Mouse (Mus musculus) heart, postnatal 36 days (tissue): ENCODE measurements at regions not wholly inside any gene's neighbourhood (a gene's known extent, or its start where the extent isn't known, plus 50 kb on each side); places are given as distances from the start of the nearest gene placed in this dataset.

Experiments used
- DNase-seq, 2 experiments: peaks; one replicate each; pipeline ENCODE4 v3.0.0; 2021 to 2022
- intact Hi-C: fragments of 180-260 bp; cut with DNase I; formaldehyde crosslinking; loops from one replicate; pipeline ENCODE4 v1.15.1; 2025

DNA sequence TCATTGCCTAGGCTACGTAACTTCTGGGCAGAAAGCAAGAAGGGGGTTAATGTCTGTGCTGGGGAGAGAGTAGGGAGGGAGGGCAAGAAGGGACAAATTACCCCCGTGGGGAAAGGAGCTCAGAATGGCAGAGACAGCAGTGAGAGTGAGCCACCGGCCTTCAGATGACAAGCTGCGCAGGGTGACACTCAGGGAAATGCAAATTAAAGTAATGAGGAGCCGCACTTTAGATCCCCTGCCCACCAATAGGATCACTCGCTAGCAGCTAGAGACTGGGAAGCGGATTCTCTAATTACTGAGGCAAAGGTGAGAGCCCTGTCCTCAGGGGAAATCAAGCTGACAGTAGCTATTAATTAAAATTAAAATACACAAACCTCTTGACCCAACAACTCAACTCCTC, 202.5 kb downstream of the Arhgef10l start:
- DNase-seq, result no peak
- intact Hi-C loops, result no loop called here

DNA sequence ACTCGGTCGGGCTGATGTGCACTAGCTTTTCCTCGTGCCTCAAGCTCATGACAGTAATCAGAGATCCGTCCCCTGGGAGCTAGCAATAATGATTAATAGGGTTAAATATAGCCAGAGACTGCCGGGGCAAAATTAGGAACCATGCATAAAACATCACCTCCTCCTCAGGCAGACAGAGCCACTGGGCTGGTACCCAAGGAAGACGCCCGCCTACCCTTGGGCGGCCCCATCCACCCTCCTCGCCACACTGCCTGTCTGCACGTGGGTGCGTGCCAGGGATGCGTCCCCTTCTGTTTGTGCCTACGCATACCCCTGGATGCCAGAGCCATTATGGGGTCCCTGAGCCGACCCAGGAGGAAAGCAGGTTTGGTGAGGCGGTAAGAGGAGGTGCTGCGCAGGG, 204.5 kb downstream of the Arhgef10l start:
- intact Hi-C loops, result no loop called here
- no peak for DNase-seq

DNA sequence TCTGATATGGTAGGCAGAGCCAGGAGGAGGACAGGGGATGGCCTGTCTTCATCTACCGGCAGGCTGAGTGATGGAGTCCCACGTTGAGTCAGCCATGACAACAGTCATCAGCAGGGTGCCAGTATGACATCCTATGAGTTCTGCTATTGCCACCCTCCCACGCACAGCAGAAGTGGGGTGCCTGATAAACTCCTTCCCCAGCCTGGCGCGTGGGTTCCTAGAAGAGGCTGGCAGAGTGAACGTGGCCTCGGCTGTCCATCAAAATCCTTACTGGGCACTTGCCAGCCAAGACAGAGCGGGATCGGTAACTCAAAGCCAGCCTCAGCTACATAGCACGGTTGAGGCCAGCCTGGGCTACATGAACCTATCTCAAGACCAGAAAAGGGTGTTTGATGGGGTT, 202.5 kb upstream of the Igsf21 start:
- no peak for DNase-seq
- intact Hi-C loops, result no loop called here

DNA sequence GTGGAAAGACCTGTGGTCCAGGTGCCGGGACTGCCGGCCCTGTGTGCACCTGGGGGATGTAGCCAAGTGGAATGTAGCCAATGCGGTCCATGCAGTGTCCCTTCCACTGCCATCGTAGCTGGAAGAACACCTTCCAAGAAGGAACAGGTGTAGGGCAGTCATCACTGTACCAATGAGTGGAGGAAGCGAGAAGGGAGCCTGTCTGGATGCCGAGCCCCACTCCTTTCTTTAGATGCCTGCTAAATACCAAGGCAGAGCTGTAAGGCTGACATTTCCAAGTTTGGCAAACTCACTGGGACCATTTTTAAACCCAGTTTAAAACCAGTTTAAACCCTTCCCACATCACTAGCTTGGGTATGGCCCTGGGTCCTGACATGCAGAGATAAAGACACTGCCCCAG, 199.9 kb upstream of the Igsf21 start:
- intact Hi-C loops, result no loop called here
- DNase-seq, result no peak

DNA sequence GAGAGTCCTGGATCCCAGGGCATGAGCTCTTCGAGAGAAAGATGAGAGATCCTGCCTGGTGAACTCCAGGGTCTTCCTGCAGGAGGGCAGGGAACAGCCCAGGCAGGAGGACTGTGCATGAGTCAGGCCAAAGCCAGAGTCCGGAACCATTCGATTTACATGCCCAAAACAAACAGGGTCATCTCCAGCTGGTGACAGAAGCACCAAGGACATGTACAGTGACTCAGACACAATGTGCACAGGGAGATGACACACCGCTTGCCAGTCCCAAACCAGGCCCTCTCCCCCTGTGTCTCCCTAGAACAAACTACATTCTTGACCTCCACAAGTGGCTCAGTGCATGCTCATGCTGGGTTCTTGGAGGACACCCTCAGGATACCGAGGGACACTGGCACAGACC, 199.3 kb upstream of the Igsf21 start:
- DNase-seq, result no peak
- intact Hi-C loops, result no loop called here

DNA sequence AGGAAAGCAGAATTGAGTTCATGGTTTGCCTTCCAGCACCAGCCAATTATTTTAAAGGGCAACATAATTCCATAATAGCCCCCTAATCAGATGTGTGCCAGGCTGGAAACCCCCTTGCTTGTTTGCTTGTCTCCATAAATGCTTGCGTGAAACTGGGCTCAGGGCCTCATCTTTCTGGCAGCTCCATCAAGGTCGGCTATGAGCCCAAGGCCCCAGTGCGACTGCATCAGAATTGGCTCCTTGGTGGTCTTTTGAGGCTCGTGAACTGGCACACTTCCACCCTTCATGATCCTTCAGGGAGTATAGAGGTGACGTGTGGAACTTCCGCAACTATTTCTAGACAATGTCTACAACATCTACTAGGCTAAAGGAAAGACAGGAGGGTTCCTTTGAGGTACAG, 196.6 kb upstream of the Igsf21 start:
- intact Hi-C loops, result no loop called here
- DNase-seq, result no peak

DNA sequence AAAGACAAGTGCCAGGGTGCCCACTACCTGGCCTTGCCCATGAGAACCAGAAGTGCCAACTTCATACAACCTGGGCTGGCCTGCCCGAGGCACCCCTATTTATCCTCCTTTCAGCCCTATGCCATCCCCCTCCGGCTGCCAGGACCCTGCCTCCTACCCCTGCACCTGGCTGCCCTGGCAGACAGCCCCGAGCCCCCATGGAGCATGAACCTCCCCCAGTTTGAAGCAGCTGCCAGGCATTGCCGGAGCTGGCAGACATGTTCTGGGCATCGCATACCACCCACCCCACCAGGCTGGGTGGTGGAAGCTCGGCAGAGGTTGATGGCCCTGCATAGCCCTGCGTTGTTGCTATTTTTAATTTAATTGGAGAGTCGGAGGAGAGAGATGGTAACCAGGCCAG, 195.2 kb upstream of the Igsf21 start:
- intact Hi-C loops, result no loop called here

DNA sequence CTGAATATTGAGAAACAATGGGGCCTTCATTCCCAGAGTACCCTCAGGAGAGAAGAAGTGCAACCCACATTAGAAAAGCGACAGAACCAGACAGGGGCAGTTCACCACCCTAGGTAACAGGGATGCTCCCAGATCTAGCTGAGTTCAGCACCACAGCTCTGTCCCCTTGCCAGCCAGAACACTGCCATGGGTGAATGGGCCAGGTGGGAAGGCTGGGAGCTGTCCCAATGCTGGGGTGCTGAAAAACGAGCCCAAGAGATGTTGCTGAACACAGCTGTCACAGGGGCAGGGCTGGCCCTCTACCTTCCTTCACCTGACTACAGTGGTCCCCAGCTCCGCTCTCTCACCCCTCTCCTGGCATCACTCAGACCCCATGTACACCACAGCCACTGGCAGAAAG, 193.3 kb upstream of the Igsf21 start:
- intact Hi-C loops, result no loop called here
- peak; percentile 4 to 35 for DNase-seq

More for the DNA sequence above, 195.2 kb upstream of the Igsf21 start:
- no peak for DNase-seq

DNA sequence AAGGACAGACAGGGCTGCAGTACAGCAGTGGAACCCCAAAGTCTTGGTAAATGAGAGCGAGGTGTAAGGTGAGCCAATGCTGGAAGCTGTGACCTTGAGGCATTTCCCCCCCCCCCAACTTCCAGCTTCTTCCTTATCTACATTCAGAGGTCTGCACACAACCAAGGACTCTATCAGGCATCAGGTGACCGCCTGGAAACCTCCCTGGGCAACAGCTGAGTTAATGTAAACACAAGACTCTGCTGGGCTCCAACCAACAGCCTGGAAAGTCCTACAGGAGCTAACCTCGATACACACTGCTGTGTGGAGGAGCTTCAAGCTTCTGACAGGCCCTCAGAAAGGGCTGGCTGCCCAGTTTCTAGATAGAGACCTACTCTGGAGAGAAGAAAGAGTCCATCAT, 189.4 kb upstream of the Igsf21 start:
- DNase-seq, result no peak
- intact Hi-C loops, result no loop called here

DNA sequence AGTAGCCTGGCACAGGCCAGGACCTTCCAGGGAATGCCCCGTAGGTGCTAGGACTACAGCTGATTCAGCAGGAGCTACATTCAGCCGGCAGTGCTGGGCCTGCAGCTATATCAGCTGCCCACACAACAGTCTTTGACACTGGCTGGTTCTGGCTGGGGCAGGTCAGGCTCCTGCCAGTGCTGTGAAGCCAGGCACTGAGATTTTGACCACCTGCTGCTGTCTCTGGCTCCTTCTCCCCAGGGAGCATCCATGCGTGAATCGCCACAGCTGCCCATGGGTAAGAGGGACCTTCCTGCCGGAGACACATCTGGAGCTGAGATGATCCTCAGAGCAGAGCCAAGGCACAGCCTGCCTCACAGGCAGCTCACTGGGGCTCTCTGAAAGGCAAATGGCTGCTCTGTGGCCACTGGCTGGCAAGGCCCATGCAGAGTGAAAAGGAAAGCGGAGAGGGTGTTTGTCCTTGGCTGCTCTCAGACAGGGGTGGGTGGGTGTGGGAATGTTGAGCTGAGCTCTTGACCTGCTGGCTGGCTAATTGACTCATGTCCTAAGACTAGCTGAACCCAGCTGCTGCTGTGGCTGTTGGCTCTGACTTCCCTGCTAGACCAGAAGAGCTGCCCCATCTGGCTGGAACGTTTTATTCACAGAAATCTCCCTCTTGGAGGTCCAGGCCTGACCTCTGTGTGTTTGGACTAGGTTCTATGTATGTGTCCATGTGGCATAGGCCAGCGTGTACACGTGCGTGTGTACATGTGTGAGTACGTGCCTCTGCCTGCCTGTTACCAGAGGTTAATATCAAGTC, 187.4 kb upstream of the Igsf21 start:
- intact Hi-C loops, result no loop called here
- DNase-seq, result peak; percentile 13 to 44

DNA sequence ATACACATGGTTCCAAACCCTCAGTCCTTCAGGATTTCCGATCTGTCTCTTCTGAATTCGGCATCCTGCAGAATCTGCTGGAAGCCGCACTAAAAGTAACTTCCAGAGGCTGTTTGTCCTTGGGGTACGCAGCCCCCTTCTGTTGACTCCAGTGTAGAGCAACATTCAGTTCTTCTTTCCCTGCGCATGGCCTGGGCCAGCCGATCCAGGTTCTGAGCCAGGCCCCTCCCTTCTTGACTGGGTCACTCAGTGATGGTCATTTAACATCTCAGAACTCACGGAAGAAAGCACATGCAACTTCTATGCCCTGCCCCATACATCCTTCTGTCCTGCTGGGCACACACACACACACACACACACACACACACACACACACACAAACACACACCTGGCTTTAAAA, 185.5 kb upstream of the Igsf21 start:
- intact Hi-C loops, result no loop called here
- DNase-seq, result peak; percentile 14 to 16

DNA sequence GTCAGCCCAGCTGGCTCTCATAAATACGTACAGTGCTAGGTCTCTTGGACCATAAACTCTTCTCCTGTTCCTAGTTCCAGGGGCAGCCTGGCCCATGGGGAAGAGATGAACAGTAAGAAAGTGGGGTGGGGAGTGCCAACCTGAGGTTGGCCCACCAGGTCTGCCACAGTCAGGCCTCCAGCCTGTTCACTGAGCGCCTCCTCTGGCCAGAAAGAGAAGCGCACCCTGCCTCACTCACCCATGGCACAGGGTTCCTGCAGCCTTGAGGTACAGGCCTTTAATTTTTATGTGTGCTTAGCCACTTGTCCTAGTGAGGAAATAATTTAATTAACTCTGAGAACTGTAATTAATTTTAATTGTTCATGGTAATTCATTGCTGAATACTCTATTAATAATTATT, 180.5 kb upstream of the Igsf21 start:
- DNase-seq, result no peak
- intact Hi-C loops, result no loop called here

DNA sequence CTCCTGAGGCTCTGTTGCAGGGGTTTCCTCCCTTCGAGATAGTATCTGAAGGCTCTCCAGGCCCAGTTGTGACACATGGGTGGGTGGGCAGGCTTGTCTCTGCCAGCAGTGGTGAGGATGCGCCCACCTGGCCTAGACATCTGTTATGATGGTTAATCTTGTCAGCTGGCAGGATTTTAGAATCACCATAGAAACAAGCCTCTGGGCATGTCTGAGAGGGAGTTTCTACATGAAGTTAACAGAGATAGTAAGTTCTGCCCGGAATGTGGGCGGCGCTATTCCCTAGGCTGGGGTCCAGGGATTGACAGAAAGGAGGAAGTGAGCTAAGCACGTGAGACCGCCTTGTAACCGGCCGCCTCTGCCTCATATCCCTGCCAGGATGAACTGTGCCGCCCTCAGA, 177.2 kb upstream of the Igsf21 start:
- intact Hi-C loops, result no loop called here
- DNase-seq, result no peak

DNA sequence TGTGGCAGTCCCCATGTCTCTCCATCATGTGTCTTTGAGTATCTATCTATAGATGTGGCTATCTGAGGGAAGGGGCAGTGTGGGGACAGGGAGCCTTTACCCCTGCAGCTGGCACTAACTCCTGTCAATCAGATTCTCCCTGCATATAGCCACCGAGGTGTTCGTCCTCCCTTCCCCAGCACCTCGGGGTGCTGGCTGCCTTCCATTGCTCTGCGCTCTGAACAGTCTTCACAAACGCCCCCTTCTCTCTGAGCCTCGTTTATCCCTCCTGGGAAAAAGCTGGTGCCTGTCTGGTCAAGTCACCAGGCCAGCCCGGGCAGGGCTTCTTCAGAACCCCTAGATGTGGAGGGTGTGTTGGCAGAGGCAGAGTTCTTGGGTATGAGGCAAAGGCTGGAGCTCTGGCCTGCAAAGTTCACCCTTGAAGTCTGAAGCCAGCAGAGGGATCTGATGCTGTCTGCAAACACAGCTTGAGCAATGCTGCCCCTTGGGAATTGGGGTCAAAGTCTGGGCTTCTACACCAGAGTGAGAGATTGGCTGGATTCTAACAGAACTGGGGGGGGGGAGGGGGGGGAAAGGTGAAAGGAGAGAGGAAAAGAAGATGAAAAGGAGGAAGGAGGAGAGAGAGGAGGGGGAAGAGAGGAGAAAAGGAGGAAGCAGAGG, 175.5 kb upstream of the Igsf21 start:
- intact Hi-C loops, result no loop called here
- DNase-seq, result peak; percentile 18 to 57

DNA sequence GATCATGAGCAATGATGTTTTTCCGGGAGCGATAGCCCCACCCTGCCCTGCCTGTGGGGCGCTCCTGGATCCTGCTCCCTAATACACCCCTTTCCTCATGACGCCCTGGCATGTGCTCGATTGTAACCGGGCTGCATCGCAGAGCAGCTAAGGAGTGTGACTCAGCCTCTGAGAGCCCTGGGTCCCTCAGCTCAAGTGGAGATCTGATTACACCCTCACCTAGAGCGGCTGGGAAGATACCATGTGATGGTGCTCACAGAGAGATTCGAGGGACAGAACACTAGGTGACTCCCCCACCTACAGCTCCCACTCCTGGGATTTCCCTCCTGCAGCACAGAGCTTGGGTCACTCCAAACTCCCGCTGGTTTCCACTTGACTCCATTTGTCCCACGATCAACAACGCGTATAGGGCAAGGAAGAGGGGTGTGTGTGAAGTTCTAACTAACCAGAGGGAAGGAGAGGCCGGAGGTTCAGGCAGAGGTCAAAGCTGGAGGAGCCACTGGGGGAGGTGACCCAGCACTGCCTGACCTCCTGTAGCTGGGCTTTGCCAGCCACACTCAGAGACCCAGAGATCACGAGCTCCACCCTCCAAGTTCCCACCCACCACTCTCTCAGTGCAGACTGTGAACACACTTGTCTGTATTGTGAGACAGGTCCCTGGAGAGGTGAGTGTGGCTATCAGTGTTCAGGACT, 173.3 kb upstream of the Igsf21 start:
- no peak for DNase-seq
- intact Hi-C loops, result no loop called here

DNA sequence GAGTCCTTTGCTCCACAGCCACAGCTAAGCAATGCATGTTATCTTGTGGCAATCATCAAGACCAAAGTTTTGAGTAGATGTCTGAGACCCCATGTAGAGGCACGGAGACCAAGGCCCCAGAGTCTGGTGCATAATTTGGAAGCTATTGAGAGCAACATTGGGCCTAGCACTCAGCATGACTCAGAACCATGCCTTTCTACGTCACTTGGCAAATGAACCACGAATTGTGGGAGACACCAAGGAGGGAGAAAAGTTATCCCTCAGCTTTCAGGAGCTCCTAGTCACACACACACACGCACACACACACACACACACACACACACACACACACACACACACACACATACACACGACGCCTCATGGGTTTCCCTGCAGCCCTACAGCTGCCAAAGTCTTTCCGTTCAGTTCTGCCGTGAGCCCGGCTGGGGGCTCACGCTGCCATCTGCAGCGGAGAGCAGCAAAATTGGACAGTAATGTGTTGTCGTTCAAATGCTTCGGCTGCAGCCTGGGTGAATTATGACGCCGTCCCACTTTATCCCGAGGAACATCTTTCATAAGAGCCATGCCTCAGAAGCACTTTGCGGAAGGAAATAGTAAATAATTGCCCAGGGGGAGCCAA, 165.8 kb upstream of the Igsf21 start:
- intact Hi-C loops, result no loop called here
- DNase-seq, result no peak

DNA sequence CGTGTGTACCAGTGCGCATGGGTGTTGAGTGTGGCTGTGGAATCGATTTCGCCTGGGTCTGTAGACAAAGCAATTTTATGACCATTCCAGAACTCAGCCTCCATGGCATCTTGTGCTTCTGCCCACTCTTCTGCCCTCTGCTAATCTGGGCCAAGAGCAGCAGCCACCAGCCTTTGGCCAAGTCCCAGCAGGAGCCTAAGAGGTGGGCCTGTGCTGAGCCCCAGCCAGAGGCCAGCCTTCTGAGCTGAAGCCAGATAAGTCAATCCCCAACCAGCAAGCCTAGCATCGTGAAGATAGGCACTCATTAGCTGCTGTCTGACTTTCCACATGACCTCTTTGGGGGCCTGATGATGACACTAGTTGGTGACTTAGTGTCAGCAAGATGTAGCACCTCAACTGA, 161.9 kb upstream of the Igsf21 start:
- DNase-seq, result no peak
- intact Hi-C loops, result no loop called here

DNA sequence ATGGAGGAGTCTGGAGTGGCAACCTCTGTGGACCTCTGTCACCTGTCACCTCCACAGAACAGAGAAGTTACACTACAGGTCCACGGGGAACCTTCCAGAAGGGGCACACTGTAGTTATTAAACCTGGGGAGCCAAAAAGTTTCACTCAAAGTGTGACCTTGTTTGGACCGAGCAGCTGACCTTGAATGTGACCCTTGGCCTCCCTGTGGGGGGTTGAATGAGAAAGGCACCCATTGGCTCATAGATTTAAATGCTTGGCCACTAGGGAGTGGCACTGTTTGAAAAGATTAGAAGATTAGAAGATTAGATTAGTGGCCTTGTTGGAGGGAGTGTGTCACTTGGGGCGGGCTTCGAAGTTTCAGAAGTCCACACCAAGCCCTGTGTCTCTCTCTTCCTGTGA, 160.3 kb upstream of the Igsf21 start:
- DNase-seq, result no peak
- intact Hi-C loops, result no loop called here

DNA sequence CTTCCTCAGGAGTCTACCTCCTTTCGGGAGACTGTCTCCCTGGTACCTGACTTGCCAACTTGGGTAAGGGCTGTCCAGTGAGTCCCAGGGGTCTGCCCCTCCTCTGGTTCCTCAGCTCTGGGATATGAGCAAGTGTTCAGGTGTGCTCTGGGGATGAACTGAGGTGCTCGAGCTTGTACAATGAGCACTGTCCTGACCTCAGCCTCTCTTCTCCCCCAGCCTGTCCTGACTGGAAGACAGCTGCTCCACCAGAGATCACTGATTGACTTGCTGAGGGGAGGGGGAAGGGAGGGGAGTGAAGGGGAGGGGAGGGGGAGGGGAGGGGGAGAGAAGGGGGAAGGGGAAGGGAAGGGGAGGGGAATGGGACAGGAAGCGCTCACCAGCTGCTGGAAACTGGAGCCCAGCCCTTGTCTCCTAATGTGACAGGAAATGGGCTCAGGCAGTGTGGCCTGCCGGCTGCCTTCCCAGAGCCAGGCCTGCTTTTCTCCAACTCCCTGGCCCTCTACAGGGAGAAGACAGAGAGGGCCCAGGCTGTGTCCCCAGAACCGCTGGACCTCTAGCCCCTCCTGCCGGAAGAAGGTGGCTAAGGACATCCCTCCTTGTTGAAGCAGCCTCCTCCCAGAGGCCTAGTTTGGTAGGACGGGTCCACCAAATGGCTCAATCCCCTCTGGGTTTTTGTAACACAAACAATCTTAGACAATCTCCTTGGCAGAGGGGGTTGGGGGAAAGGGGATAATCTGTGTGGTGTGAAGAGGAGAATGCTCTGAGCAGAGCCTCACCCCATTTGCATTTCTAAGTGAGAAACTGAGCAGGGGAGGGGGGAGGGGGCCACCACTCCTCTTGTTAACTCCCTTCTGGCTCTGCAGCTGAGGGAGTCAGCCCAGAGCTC, 159.7 kb upstream of the Igsf21 start:
- peak in 1 of 2 experiments; percentile 13 for DNase-seq
- intact Hi-C loops, result no loop called here

DNA sequence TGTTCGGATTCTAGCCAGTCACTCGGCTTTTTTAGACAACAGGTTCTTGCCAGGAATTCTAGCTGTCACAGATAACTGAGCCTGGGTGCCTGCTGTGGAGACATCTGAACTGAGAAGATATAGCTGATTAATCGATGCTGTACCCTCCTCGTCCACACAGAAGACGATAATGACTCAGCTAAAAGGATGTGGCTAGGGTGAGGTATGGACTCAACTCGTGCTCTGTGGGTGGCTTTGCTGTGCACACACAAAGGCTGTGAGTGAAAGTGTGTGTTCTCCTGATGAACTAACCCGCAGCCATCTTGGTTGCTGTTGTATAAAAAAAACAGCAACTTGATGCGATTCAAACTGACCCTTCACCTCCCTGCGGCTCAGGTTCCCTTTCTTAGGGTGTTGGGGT, 158.8 kb upstream of the Igsf21 start:
- DNase-seq, result no peak
- intact Hi-C loops, result no loop called here

DNA sequence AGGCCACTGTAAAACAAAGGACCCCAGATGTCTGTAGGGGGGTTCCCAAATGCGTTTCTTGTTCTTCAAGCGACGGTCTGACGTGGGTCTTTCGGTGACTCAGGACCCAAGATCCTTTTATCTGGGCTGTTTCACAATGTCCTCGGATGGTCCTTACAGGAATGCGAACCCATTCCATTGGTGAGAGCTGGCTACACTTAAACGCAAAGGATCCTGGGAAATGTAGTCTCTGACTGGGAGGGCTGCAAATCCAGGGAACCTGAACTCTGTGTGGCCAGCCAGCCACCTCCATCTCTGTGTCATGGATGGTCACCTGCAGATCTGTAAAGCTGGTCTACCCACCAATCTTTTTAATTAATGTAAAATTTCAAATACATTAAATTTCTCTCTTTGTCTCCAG, 156.5 kb upstream of the Igsf21 start:
- intact Hi-C loops, result no loop called here
- DNase-seq, result no peak
